Mouse (Mus musculus) thymus, postnatal 4 days (tissue): Measurements from ENCODE around the gene Gorab.

ENCODE experiments used
- DNase-seq: peaks from one replicate; pipeline ENCODE4 v3.0.0; 2021

The Gorab gene

DNA sequence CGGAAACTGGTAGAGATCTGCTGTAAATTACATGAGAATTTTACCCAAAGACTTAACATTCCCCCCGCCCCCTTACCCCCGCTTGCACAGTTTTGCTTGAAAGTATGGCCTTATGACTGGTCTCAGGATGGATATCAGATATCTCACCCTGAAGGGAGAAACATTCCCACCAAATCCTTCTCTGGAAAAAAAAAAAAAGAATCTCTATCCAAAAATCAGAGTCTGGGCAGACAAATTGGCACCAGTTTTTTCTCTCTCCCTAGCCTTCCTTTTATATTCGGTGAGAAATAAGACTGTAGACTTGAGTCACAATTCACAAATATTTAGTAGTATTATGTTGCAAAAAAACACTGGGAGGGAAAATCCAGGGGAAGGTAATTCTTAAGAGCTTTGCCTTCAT is 47.3 kb downstream of the Gorab start:
- no peak for DNase-seq

DNA sequence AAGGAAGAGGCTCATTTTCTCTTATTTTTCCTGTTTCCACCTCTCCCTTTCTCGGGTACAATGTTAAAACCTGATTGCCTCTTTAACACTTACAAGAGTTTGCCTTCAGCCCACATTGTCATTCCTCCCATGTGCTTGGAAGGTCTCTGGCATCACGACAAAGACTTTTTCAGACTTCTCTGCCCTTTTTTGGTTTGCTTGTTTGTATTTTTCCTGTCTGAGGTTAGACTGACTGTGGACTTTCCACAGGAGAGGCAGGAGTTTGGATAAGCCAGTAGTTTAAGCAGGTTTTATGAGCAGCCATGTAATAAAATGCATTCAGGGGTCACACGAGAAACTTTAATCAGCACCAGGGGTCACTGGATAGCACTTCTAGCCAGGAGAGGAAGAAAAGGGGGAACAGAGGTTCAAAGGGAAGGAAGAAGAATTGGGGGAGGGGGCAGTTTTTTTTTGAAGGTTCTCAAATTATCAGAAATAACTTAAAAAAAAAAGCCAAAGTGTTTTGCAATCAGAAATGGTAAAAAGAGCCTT is 47.8 kb downstream of the Gorab start:
- DNase-seq, result no peak

DNA sequence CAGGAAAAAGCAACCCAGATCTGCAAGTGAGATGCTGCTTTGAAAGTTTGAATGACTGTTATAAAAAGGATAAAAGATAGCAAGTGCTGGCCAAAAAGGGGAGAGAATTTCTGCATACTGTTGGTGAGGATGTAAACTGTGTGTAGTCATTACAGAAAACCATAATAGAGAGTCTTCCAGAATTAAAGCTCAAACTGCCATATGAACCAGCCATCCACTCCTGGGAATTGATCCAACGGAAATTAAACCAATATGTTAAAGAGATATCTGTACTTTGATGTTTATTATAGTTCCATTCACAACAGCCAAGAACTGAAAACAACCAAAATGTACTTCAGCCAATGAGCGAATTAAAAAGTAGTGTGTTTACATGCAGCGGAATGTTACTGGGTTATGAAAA is 52.5 kb downstream of the Gorab start:
- no peak for DNase-seq

DNA sequence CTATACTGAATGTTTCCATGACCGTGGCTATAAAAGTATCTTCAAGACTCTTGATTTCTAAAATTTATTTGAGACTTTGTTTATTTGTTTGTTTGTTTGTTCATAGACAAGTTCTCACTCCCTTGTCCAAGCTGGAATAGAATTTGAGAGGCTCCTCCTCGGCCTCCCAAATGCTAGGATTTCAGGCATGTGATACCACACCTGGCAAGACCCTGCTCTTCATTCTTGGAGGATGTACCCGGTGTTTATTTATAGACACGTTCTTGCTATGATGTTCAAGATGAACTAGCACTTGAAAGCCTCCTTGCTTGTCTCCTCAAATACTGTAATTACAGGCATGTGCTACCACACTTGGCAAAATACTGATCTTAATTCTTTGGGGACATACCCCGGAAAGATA is 57.9 kb downstream of the Gorab start:
- DNase-seq, result no peak

DNA sequence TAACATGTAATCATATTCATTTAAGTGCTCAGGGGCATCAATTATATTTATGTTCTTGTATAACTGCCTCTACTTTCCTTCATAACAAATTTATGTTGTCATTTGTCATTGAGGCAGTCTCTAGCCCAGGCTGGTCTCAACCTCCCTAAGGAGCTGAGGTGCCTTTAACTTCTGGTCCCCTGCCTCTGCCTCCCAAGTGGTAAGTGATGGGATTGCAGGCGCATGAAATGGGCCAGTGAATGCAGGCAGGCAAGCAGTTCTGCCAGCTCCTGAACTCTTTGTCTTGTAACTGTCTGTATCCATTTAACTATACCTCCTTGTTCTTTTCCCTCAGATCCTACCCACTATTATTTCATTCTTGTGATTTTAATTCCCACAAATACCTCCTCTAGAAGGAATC is 58.5 kb downstream of the Gorab start:
- DNase-seq, result peak; percentile 27

DNA sequence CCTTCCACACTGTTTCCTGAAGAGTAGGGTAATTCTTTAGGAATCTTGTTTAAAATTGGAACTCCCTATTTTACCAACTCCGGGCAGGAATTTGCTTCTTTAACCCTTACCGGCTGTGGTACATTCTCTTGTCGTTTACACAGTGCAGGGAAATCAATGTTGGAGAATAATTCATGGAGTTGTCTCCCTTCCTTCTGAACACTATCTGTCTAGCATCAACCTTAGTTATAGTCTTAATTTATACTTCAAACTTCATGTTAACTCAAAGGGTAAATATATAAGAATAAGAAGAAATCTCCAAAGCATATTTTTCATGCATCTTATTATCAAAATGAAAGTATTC is 64.3 kb downstream of the Gorab start:
- no peak for DNase-seq

DNA sequence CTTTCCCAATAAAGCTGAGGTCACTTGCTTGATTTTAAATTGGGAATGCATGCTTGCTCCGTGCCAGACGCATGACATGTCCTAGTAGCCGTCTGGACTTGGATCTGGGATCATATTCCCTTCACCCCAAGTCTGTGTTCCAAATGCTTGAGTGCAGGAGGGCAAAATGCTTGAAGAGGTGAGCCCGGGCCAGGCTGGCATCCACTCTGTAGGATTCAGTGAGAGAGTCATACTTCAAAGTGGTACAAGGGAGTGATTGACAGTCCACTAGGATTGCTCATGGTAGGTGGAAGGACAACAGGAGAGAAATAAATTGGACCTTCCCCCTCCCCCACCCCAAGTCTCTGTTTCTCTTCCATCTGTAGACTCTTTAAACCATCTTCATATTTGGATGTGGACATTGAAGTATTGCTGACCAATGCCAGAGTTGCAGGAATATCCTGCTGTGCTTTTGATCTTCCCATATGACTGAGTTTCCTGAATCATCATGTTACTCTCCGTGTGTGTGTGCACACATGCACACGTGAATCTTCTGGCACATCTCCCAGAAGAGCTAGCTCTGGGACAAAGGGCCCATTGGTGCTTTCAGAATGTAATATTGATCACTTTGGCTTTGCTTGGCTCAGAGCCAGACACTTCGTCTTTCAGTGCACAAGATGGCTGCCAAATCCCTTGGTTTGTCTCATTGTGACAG is 64.8 kb downstream of the Gorab start:
- no peak for DNase-seq

DNA sequence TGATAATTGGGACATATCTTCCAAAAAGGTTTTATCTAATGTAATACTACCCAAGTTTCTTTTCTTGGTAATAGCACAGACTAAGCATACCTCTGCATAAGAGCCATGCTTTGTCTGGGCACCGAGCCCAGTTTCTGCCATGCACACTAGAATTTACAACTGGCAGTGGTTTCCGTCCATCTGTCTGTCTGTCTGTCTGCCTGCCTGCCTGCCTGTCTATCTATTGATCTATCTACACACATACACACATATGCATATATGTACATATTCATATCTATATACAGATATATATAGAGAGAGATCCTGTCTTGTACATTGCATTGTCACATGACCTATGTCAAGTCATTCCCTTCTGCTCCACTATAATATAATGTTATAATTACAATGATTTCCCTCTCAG is 65.6 kb downstream of the Gorab start:
- no peak for DNase-seq
